Mouse (Mus musculus): ENCODE data around the gene Xrcc6. TPM values are rescaled to one million over a fixed set of nuclear protein-coding genes. Genes with fewer than 3 reads are reported as not detected.

Xrcc6 gene
- total RNA-seq (2021): 10 to 100 TPM; 20.8 to 24.9 TPM
- long read RNA-seq, experiment 1, transcript Xrcc6-201 (13 exons, 2,114 nt): major isoform, 21 of 27 reads
- long read RNA-seq, experiment 1, partial matches to known transcripts: 2 of 27 reads
- long read RNA-seq, experiment 1, other reads (novel, unspliced or antisense): 4 of 27 reads
- long read RNA-seq, experiment 2, transcript Xrcc6-201 (13 exons, 2,114 nt): major isoform, 13 of 18 reads
- long read RNA-seq, experiment 2, partial matches to known transcripts: 3 of 18 reads
- long read RNA-seq, experiment 2, other reads (novel, unspliced or antisense): 2 of 18 reads

- DNase-seq: no peak
Measured at GRCm38 (mm10) chr15:81987646-81988045, at the start of gene Xrcc6. Gene Xrcc6 (plus strand): TSS chr15:81987835.

GRCm38 (mm10) chr15:81938246-81938645 lies 49.4 kb upstream of the Xrcc6 start:
- DNase-seq: no peak

GRCm38 (mm10) chr15:81939157-81939715 lies 48.4 kb upstream of the Xrcc6 start:
- DNase-seq: no peak

- DNase-seq: no peak
Measured at GRCm38 (mm10) chr15:81939774-81940173, 47.9 kb upstream of the Xrcc6 start.

- DNase-seq: no peak
Measured at GRCm38 (mm10) chr15:81940219-81940618, 47.4 kb upstream of the Xrcc6 start.

GRCm38 (mm10) chr15:81941010-81941409 lies 46.6 kb upstream of the Xrcc6 start:
- DNase-seq: no peak

- DNase-seq: no peak
Measured at GRCm38 (mm10) chr15:81943176-81943749, 44.4 kb upstream of the Xrcc6 start.

- no peak for DNase-seq
Measured at GRCm38 (mm10) chr15:81949076-81949475, 38.6 kb upstream of the Xrcc6 start.

- no peak for DNase-seq
Measured at GRCm38 (mm10) chr15:81949476-81950131, 38.0 kb upstream of the Xrcc6 start.

GRCm38 (mm10) chr15:81950716-81951115 lies 36.9 kb upstream of the Xrcc6 start:
- no peak for DNase-seq

- no peak for DNase-seq
Measured at GRCm38 (mm10) chr15:81951159-81951558, 36.5 kb upstream of the Xrcc6 start.

- no peak for DNase-seq
Measured at GRCm38 (mm10) chr15:81952310-81952709, 35.3 kb upstream of the Xrcc6 start.

- no peak for DNase-seq
Measured at GRCm38 (mm10) chr15:81954151-81954583, 33.5 kb upstream of the Xrcc6 start.

GRCm38 (mm10) chr15:81954716-81955115 lies 32.9 kb upstream of the Xrcc6 start:
- no peak for DNase-seq

- no peak for DNase-seq
Measured at GRCm38 (mm10) chr15:81955414-81955813, 32.2 kb upstream of the Xrcc6 start.

GRCm38 (mm10) chr15:81956457-81956856 lies 31.2 kb upstream of the Xrcc6 start:
- no peak for DNase-seq

GRCm38 (mm10) chr15:81957598-81957997 lies 30.0 kb upstream of the Xrcc6 start:
- no peak for DNase-seq

- no peak for DNase-seq
Measured at GRCm38 (mm10) chr15:81958906-81959305, 28.7 kb upstream of the Xrcc6 start.

GRCm38 (mm10) chr15:81960171-81961077 lies 27.2 kb upstream of the Xrcc6 start, which contains the start of gene Pmm1:
Gene Pmm1 (minus strand): TSS chr15:81960930.
- DNase-seq: peak; percentile 98

- no peak for DNase-seq
Measured at GRCm38 (mm10) chr15:81961078-81961451, 26.6 kb upstream of the Xrcc6 start.

- DNase-seq: no peak
Measured at GRCm38 (mm10) chr15:81964262-81964661, 23.4 kb upstream of the Xrcc6 start.

GRCm38 (mm10) chr15:81964980-81965545 lies 22.6 kb upstream of the Xrcc6 start:
- no peak for DNase-seq

All from gastrocnemius, postnatal 25 days (tissue).